Mouse (Mus musculus) ES-E14 (cell line): ENCODE results near the gene Lhfp. TPM values are rescaled to one million over a fixed set of nuclear protein-coding genes. Genes with fewer than 3 reads are reported as not detected.

Source experiments
- DNase-seq: peaks from one replicate; pipeline ENCODE4 v3.0.0-alpha.2; 2013; ENCODE audit warnings: low read depth, low spot score
- H3K27ac ChIP-seq: 2 replicates; pipeline ENCODE4 v1.5.1; 2012; ENCODE audit warnings: low read depth, mild to moderate bottlenecking, low read length, moderate library complexity, mixed read lengths; ENCODE audit not compliant: poor library complexity, insufficient read depth, severe bottlenecking
- H3K36me3 ChIP-seq: 2 replicates; pipeline ENCODE4 v1.6.1; 2012; ENCODE audit warnings: mild to moderate bottlenecking, low read length, moderate library complexity, mixed read lengths; ENCODE audit not compliant: control insufficient read depth, poor library complexity, insufficient read depth, severe bottlenecking
- H3K4me1 ChIP-seq, 2 experiments: fragments of 150-350 bp in 1 of 2; sonication (generic) in 1 of 2; 2 replicates each; pipeline ENCODE4 v1.6.1; 2012; ENCODE audit warnings: low read length in 2 of 2, mild to moderate bottlenecking in 1 of 2, mixed read lengths in 1 of 2; ENCODE audit not compliant: control insufficient read depth in 2 of 2, insufficient read depth in 2 of 2, poor library complexity in 1 of 2
- H3K4me3 ChIP-seq, 2 experiments: fragments of 150-350 bp in 1 of 2; sonication (generic) in 1 of 2; 2 replicates each; pipeline ENCODE4 v1.5.1; 2012; ENCODE audit warnings: low read length in 2 of 2, low read depth in 1 of 2, mild to moderate bottlenecking in 1 of 2, mixed read lengths in 1 of 2; ENCODE audit not compliant: insufficient read depth in 1 of 2, poor library complexity in 1 of 2, severe bottlenecking in 1 of 2
- H3K9ac ChIP-seq: 2 replicates; pipeline ENCODE4 v1.6.1; 2012; ENCODE audit warnings: low read depth, mild to moderate bottlenecking, low read length, mixed read lengths; ENCODE audit not compliant: poor library complexity, insufficient read depth, severe bottlenecking
- H3K9me3 ChIP-seq: fragments of 150-350 bp; sonication (generic); 2 replicates; pipeline ENCODE4 v1.6.1; 2012; ENCODE audit warnings: low read depth, mild to moderate bottlenecking, low read length; ENCODE audit not compliant: control insufficient read depth, insufficient read depth
- CHD2 ChIP-seq: IDR thresholded peaks from 2 replicates; pipeline ENCODE4 v1.6.1; 2014; ENCODE audit warnings: mild to moderate bottlenecking, low read depth, low read length, inconsistent platforms
- HCFC1 ChIP-seq: IDR thresholded peaks from 2 replicates; pipeline ENCODE4 v1.6.1; 2012; ENCODE audit warnings: low read length, inconsistent platforms, borderline replicate concordance; ENCODE audit not compliant: insufficient read depth
- MAFK ChIP-seq: IDR thresholded peaks from 2 replicates; pipeline ENCODE4 v1.6.1; 2014; ENCODE audit warnings: mild to moderate bottlenecking, low read depth, low read length, inconsistent platforms; ENCODE audit not compliant: insufficient read depth
- ZC3H11A ChIP-seq: IDR thresholded peaks from 2 replicates; pipeline ENCODE4 v1.6.1; 2012; ENCODE audit warnings: low read depth, mild to moderate bottlenecking, inconsistent platforms, low read length, borderline replicate concordance
- ZNF384 ChIP-seq: IDR thresholded peaks from 2 replicates; pipeline ENCODE4 v1.6.1; 2012; ENCODE audit warnings: low read depth, low read length, inconsistent platforms
- in situ Hi-C, 2 experiments: fragments of 600-800 bp; cut with MboI; formaldehyde crosslinking; loops; one replicate each; pipeline ENCODE4 v1.15.1; 2025; ENCODE audit warnings: low sequenced_read_pairs in 2 of 2, inconsistent platforms in 1 of 2; ENCODE audit not compliant: unreplicated experiment in 2 of 2
- total RNA-seq: library from RNA; depleted of rRNA; stranded (reverse); fragments of 300-350 nt; gene quantifications from 2 replicates; pipeline ENCODE4 v1.2.3, GENCODE M21; 2012

The Lhfp gene
- total RNA-seq, 1 experiment, result 20.2 TPM

- H3K27ac ChIP-seq, result no peak overlapping the region
- H3K36me3 ChIP-seq, result peaks cover 5% of the 10 kb centered on the region; the same call in 1 of the 2 replicates
- DNase-seq, result no peak
- in situ Hi-C loops, result no loop called here
- H3K9me3 ChIP-seq, result no peaks in the 10 kb centered on the region
- H3K9ac ChIP-seq, result no peak overlapping the region
- TF ChIP-seq ZNF384, result no peak
- TF ChIP-seq MAFK, result no peak
- TF ChIP-seq HCFC1, result no peak
- no peak for TF ChIP-seq ZC3H11A
- no peak for TF ChIP-seq CHD2
- H3K4me1 ChIP-seq, result no peaks in the 10 kb centered on the region
- H3K4me3 ChIP-seq, result no peak overlapping the region
These were observed 43.9 kb upstream of the Lhfp start for GRCm38 (mm10) chr3:52997381-52997780.

- no peak overlapping the region for H3K27ac ChIP-seq
- H3K9ac ChIP-seq, result no peak overlapping the region
- in situ Hi-C loops, result no loop called here
- DNase-seq, result no peak
- no peak overlapping the region for H3K4me3 ChIP-seq
- H3K4me1 ChIP-seq, result no peaks in the 10 kb centered on the region
- H3K36me3 ChIP-seq, result peaks cover 3% of the 10 kb centered on the region; the same call in 1 of the 2 replicates
- TF ChIP-seq HCFC1, result no peak
- TF ChIP-seq CHD2, result no peak
- TF ChIP-seq ZNF384, result no peak
- no peak for TF ChIP-seq ZC3H11A
- TF ChIP-seq MAFK, result no peak
- no peaks in the 10 kb centered on the region for H3K9me3 ChIP-seq
These were observed 42.1 kb upstream of the Lhfp start for GRCm38 (mm10) chr3:52999016-52999744.

GRCm38 (mm10) chr3:52999996-53000395 lies 41.3 kb upstream of the Lhfp start:
- no peak overlapping the region for H3K27ac ChIP-seq
- no peak for TF ChIP-seq CHD2
- TF ChIP-seq MAFK, result no peak
- TF ChIP-seq ZC3H11A, result no peak
- TF ChIP-seq HCFC1, result no peak
- no peak for TF ChIP-seq ZNF384
- peaks cover 3% of the 10 kb centered on the region; the same call in 1 of the 2 replicates for H3K36me3 ChIP-seq
- no peaks in the 10 kb centered on the region for H3K9me3 ChIP-seq
- no peak for DNase-seq
- in situ Hi-C loops, result no loop called here
- no peak overlapping the region for H3K4me3 ChIP-seq
- H3K9ac ChIP-seq, result no peak overlapping the region
- no peaks in the 10 kb centered on the region for H3K4me1 ChIP-seq

- H3K9me3 ChIP-seq, result no peaks in the 10 kb centered on the region
- in situ Hi-C loops, result no loop called here
- no peaks in the 10 kb centered on the region; the same call in none of the 2 replicates for H3K36me3 ChIP-seq
- H3K27ac ChIP-seq, result no peak overlapping the region
- DNase-seq, result no peak
- no peak overlapping the region for H3K4me3 ChIP-seq
- TF ChIP-seq CHD2 (no peak), MAFK (no peak), ZNF384 (no peak), HCFC1 (no peak), ZC3H11A (no peak)
- H3K9ac ChIP-seq, result no peak overlapping the region
- no peaks in the 10 kb centered on the region for H3K4me1 ChIP-seq
These were observed 39.3 kb upstream of the Lhfp start for GRCm38 (mm10) chr3:53002076-53002475.
